Mouse (Mus musculus) heart, postnatal 14 days (tissue): ENCODE data around the gene Noc2l. TPM values are rescaled to one million over a fixed set of nuclear protein-coding genes. Genes with fewer than 3 reads are reported as not detected.

Experiments used
- DNase-seq, 2 experiments: peaks; one replicate each; pipeline ENCODE4 v3.0.0; 2021 to 2022
- intact Hi-C: fragments of 180-260 bp; cut with DNase I; formaldehyde crosslinking; loops from one replicate; pipeline ENCODE4 v1.15.1; 2025
- microRNA-seq, 2 experiments: library from miRNA; unstranded; fragments of <30 nt; microRNA quantifications; one replicate each; pipeline ENCODE4 v1.2.0; 2021 to 2022
- total RNA-seq, 2 experiments: library from RNA; stranded (reverse); gene quantifications; 2 replicates each; pipeline ENCODE4 v1.2.3; 2021

Gene Noc2l
- total RNA-seq, 2 experiments from 2014 or later = 20.0 to 22.3 TPM

GRCm38 (mm10) chr4:156255078-156255839 is 19.4 kb downstream of the Noc2l start, which contains the start of gene Samd11:
Gene Samd11 (minus strand): TSS chr4:156255657.
- intact Hi-C loops = no loop called here
- no peak for DNase-seq

Small RNA genes lying within 50 kb of the gene (microRNA-seq; reads per million reads assigned to microRNA genes)
- gene Mir7658 = 2.2 to 3.4 reads per million in 2 experiments

Other genes with a start within 250 kb of the Noc2l start
- 1 to 10 TPM; 2.0 to 2.7 TPM for gene B3galt6, start 243.4 kb upstream of the Noc2l start, total RNA-seq
- 10 to 100 TPM; 83.2 to 84.6 TPM for gene Sdf4, start 243.1 kb upstream of the Noc2l start, total RNA-seq
- under 1 TPM; 0.50 to 0.80 TPM for gene Tnfrsf4, start 222.2 kb upstream of the Noc2l start, total RNA-seq
- gene Tnfrsf18, start 209.8 kb upstream of the Noc2l start, total RNA-seq = under 1 TPM in 1 of 2 experiments, not detected in 1; 0.56 TPM
- not detected for gene Ttll10, start 176.6 kb upstream of the Noc2l start, total RNA-seq
- 1 to 10 TPM; 4.6 to 4.8 TPM for gene 9430015G10Rik, start 126.0 kb upstream of the Noc2l start, total RNA-seq
- gene Rnf223, start 105.5 kb upstream of the Noc2l start, total RNA-seq = under 1 TPM; 0.07 to 0.22 TPM
- 10 to 100 TPM; 71.8 to 72.6 TPM for gene Agrn, start 38.5 kb upstream of the Noc2l start, total RNA-seq
- gene Isg15, start 35.2 kb upstream of the Noc2l start, total RNA-seq = 1 to 10 TPM; 1.9 to 2.6 TPM
- gene AW011738, start 32.7 kb upstream of the Noc2l start, total RNA-seq = 1 to 10 TPM; 5.5 to 6.3 TPM
- 100 to 1,000 TPM; 178 to 193 TPM for gene Perm1, start 20.1 kb upstream of the Noc2l start, total RNA-seq
- gene Plekhn1, start 1.2 kb upstream of the Noc2l start, total RNA-seq = 10 to 100 TPM in 1 of 2 experiments, 1 to 10 TPM in 1; 9.3 to 11.0 TPM
- under 1 TPM; 0.22 TPM for gene Samd11, start 19.6 kb downstream of the Noc2l start, total RNA-seq
- gene Vmn2r-ps159, start 95.1 kb downstream of the Noc2l start, total RNA-seq = not detected